Mouse (Mus musculus) neural tube, embryonic 15.5 days (tissue): ENCODE data around the gene Arhgef38. TPM values are rescaled to one million over a fixed set of nuclear protein-coding genes. Genes with fewer than 3 reads are reported as not detected.
A peak's percentile ranks its signal among the peaks of the same experiment; 100 is the strongest.

ENCODE experiments used
- ATAC-seq: fragments of 200-750 bp; cut with Nextera tagmentation; 2 replicates; pipeline ENCODE4 v1.8.0; 2017; ENCODE audit warnings: mild to moderate bottlenecking, moderate TSS enrichment, moderate library complexity; ENCODE audit not compliant: low FRiP score
- H3K27ac ChIP-seq: fragments of 300-500 bp; sonication (generic); replicated peaks from 2 replicates; pipeline ENCODE4 v1.5.1; 2015; ENCODE audit warnings: mild to moderate bottlenecking, inconsistent platforms
- H3K27me3 ChIP-seq: fragments of 300-500 bp; sonication (generic); replicated peaks from 2 replicates; pipeline ENCODE4 v1.6.1; 2015; ENCODE audit warnings: inconsistent platforms
- H3K36me3 ChIP-seq: fragments of 300-500 bp; sonication (generic); 2 replicates; pipeline ENCODE4 v1.6.1; 2015; ENCODE audit warnings: inconsistent platforms
- H3K4me1 ChIP-seq: fragments of 300-500 bp; sonication (generic); 2 replicates; pipeline ENCODE4 v1.6.1; 2015; ENCODE audit warnings: inconsistent platforms
- H3K4me2 ChIP-seq: fragments of 300-500 bp; sonication (generic); 2 replicates; pipeline ENCODE4 v1.6.1; 2015; ENCODE audit warnings: inconsistent platforms, mild to moderate bottlenecking, moderate library complexity
- H3K4me3 ChIP-seq: fragments of 300-500 bp; sonication (generic); replicated peaks from 2 replicates; pipeline ENCODE4 v1.5.1; 2015; ENCODE audit warnings: mild to moderate bottlenecking, inconsistent platforms
- H3K9ac ChIP-seq: fragments of 300-500 bp; sonication (generic); replicated peaks from 2 replicates; pipeline ENCODE4 v1.6.1; 2015; ENCODE audit warnings: mild to moderate bottlenecking, inconsistent platforms
- H3K9me3 ChIP-seq: fragments of 300-500 bp; sonication (generic); replicated peaks from 2 replicates; pipeline ENCODE4 v1.6.1; 2016; ENCODE audit warnings: inconsistent platforms
- WGBS: fragments of 180-500 bp; shearing (Covaris S2); methylation state at CpG from one replicate; pipeline ENCODE4 v1.1.7; 2015; ENCODE audit warnings: mixed read lengths; 5-methylcytosine and 5-hydroxymethylcytosine counted together
- polyA plus RNA-seq: library from polyadenylated mRNA; unstranded; fragments of >200 nt; fragmentation: Nextera tagmentation; extraction: Ambion mirVana; gene quantifications from 2 replicates; pipeline ENCODE4 v1.2.1, GENCODE M21; 2015

Arhgef38 gene
- polyA plus RNA-seq, 1 experiment from 2014 or later = 0.05 TPM

- Histone ChIP-seq H3K4me2 (peak overlapping the region; percentile 60), H3K27ac (peak overlapping the region; percentile 98), H3K27me3 (no peaks in the 10 kb centered on the region), H3K4me3 (peak overlapping the region; percentile 88), H3K4me1 (peaks cover 27% of the 10 kb centered on the region), H3K9ac (peak overlapping the region; percentile 85), H3K9me3 (no peaks in the 10 kb centered on the region), H3K36me3 (no peaks in the 10 kb centered on the region)
- WGBS = under 1% methylated on average over 42 of the region's 44 CpGs
- ATAC-seq = peak; percentile 84
These were observed 143.6 kb downstream of the Arhgef38 start for GRCm38 (mm10) chr3:133091121-133091663.

- H3K27me3 ChIP-seq = no peaks in the 10 kb centered on the region
- H3K9me3 ChIP-seq = no peaks in the 10 kb centered on the region
- peak overlapping the region; percentile 85 for H3K9ac ChIP-seq
- no peaks in the 10 kb centered on the region for H3K36me3 ChIP-seq
- peak overlapping the region; percentile 88 for H3K4me3 ChIP-seq
- no peak for ATAC-seq
- H3K4me1 ChIP-seq = peaks cover 27% of the 10 kb centered on the region
- H3K27ac ChIP-seq = peak overlapping the region; percentile 98
- 9% methylated on average over 11 of the region's 11 CpGs for WGBS
- peak overlapping the region; percentile 60 for H3K4me2 ChIP-seq
These were observed 144.3 kb downstream of the Arhgef38 start for GRCm38 (mm10) chr3:133090247-133091120.

GRCm38 (mm10) chr3:133085858-133086257, 148.9 kb downstream of the Arhgef38 start:
- no peaks in the 10 kb centered on the region for H3K27me3 ChIP-seq
- 66% methylated on average over 3 of the region's 3 CpGs for WGBS
- H3K9ac ChIP-seq = no peak overlapping the region
- no peak overlapping the region for H3K27ac ChIP-seq
- no peak overlapping the region for H3K4me2 ChIP-seq
- peaks cover 24% of the 10 kb centered on the region for H3K36me3 ChIP-seq
- no peak overlapping the region for H3K4me3 ChIP-seq
- no peaks in the 10 kb centered on the region for H3K9me3 ChIP-seq
- H3K4me1 ChIP-seq = peaks cover 6% of the 10 kb centered on the region
- peak; percentile 78 for ATAC-seq

DNA sequence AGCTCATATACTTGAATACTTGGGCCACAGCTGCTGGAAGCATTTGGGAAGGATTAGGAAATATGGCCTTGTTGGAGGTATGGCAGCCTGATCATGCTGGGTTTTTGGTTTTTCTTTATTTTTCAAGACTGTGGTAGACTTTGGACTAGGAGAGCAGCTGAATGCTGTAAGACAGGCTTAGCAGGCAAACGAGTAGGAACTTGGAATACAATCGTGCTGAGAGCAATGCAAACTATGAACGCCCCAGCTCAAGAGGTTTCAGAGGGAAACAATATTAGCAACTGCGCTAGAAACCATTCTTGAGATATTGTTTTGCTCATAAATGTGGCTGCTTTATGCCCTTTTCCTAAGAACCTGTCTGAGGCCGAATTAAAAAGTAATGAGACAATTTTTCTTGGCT, 152.0 kb downstream of the Arhgef38 start:
- Histone ChIP-seq H3K36me3 (peaks cover 24% of the 10 kb centered on the region), H3K27me3 (no peaks in the 10 kb centered on the region), H3K4me3 (no peak overlapping the region), H3K4me1 (no peaks in the 10 kb centered on the region), H3K9me3 (no peaks in the 10 kb centered on the region), H3K4me2 (no peak overlapping the region), H3K9ac (no peak overlapping the region), H3K27ac (no peak overlapping the region)
- ATAC-seq = no peak
- WGBS = 93% methylated on average over 5 of the region's 5 CpGs

- no peaks in the 10 kb centered on the region for H3K9me3 ChIP-seq
- peaks cover 5% of the 10 kb centered on the region for H3K36me3 ChIP-seq
- no peaks in the 10 kb centered on the region for H3K27me3 ChIP-seq
- 95% methylated on average over 10 of the region's 10 CpGs for WGBS
- no peak overlapping the region for H3K27ac ChIP-seq
- H3K4me1 ChIP-seq = no peaks in the 10 kb centered on the region
- ATAC-seq = no peak
- no peak overlapping the region for H3K4me2 ChIP-seq
- no peak overlapping the region for H3K4me3 ChIP-seq
- no peak overlapping the region for H3K9ac ChIP-seq
These were observed 159.2 kb downstream of the Arhgef38 start for GRCm38 (mm10) chr3:133075560-133075959.

Other genes with a start within 250 kb of the Arhgef38 start
- gene Ints12, start 143.1 kb downstream of the Arhgef38 start, polyA plus RNA-seq = 13.7 and 17.6 TPM in 2 replicates
- 2.9 and 4.2 TPM in 2 replicates for gene Gstcd, start 142.9 kb downstream of the Arhgef38 start, polyA plus RNA-seq
- 79.4 and 93.9 TPM in 2 replicates for gene Ppa2, start 75.2 kb upstream of the Arhgef38 start, polyA plus RNA-seq